Mouse (Mus musculus) neural tube, embryonic 10.5 days (tissue): ENCODE results near the gene Btbd2.
A peak's percentile ranks its signal among the peaks of the same experiment; 100 is the strongest.

ENCODE experiments used
- DNase-seq: peaks from one replicate; pipeline ENCODE4 v3.0.0-alpha.2; 2017; ENCODE audit warnings: low spot score; ENCODE audit errors: extremely low spot score

Btbd2 gene

DNA sequence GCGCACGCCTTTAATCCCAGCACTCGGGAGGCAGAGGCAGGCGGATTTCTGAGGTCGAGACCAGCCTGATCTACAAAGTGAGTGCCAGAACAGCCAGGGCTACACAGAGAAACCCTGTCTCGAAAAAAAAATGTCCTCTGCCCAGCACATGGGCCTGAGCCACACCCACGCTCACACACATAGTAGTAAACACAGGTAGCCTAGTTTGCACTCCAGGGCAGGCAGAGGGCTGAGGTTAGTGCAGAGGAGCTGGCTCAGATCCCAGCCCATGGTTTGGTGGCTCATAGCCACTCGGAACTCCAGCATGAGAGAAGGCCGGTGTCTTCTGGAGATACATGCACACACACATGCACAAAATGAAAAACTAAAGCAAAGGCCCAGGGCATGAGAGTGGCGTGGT lies 9.9 kb downstream of the Btbd2 start:
- no peak for DNase-seq

- DNase-seq, result no peak
Measured at GRCm38 (mm10) chr10:80635345-80635744, 21.5 kb downstream of the Btbd2 start.

- DNase-seq, result no peak
Measured at GRCm38 (mm10) chr10:80628925-80629324, 27.9 kb downstream of the Btbd2 start.

GRCm38 (mm10) chr10:80627685-80628084 lies 29.2 kb downstream of the Btbd2 start:
- DNase-seq, result no peak

- DNase-seq, result no peak
Measured at GRCm38 (mm10) chr10:80625764-80626163, 31.1 kb downstream of the Btbd2 start.

GRCm38 (mm10) chr10:80623457-80624191 lies 33.2 kb downstream of the Btbd2 start:
- peak; percentile 65 for DNase-seq

DNA sequence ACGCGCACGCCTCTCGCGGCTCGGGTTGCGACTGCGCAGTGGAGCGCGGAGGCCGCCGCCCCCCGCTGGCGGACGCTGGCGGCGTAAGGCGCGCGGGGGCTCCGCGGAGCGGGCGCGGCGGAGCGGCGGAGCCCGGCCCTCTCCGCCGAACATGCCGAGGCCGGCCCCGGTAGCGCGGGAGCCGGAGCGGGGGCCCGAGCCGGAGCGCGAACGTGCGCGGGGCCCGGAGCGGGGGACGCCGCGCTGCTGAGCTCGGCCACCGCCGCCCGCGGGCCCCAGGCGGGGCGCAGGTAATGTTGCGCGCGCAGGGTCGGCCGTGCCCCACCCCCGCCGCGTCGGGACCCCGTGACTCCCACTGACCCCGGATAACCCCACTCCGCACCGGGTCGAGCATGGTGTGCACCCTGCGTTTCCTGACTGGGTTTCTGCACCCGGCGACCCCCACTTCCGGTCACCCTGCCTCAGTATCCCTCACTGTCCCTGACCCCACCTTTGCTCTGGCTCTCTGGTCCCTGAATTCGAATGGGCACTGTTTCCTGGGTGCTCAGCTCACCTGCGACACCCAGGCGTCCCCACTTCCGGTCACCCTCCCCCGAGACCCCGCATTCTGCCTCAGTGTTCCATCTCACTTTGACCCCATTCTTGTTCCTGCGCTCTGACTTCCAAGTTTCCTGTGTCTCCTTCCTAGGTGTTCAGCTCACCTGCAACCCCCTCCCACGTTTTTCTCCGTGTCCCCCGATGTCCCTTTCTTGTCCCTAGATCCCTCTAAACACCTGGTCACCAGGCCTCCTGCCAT lies 34.0 kb downstream of the Btbd2 start, which contains the start of gene Csnk1g2:
Csnk1g2 (plus strand) TSS at position 178 of the 796 bp plus-strand sequence.
- no peak for DNase-seq

DNA sequence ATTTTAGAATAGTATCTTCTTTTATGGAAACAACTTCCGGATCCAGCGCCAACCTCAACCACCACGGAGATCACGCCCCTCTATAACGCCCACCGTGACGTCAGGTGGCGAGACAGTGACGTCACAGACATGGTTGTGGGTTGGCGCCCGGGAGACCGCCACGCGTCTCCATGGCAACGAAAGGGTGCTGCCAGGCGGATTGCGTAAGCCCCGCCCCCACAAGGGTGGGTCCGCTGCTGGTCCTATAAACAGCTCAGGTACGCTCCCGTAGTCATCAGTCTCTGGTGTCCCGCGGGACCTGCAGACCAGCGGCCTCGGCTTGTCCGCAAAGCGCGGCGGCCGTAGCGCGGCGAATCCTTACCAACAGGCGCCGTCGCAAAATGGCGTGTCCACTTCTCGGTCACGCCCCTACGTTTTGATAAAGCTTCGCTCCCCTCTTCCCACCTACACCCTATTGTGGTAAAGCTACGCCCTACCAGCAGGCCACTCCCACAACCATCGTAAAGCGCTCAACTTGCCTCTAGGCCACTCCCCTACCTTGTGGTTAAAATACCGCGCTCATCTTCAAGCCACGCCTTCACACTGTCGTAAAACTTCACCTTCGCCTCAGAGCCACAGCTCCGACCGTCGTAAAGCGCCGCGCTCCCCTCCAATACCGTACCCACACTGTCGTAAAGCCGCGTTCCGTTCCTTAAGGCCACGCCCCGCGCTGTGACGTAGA lies 34.8 kb downstream of the Btbd2 start:
- peak; percentile 100 for DNase-seq

DNA sequence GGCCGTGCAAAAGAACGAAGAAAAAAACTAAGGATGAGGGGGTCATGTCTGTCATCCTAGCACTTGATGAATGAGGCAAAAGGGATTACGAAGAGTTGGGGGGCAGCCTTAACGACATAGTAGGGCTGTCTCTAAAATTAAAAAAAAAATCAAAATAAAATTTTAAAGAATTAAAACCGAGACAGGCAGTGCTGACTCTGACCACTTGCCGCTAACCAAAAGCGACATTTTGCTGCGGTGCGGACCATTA lies 35.3 kb downstream of the Btbd2 start:
- DNase-seq, result no peak

GRCm38 (mm10) chr10:80620796-80621689 lies 35.8 kb downstream of the Btbd2 start:
- no peak for DNase-seq

- DNase-seq, result no peak
Measured at GRCm38 (mm10) chr10:80620365-80620764, 36.5 kb downstream of the Btbd2 start.

GRCm38 (mm10) chr10:80619465-80620244 lies 37.2 kb downstream of the Btbd2 start:
- DNase-seq, result no peak

GRCm38 (mm10) chr10:80618181-80618580 lies 38.7 kb downstream of the Btbd2 start:
- no peak for DNase-seq

GRCm38 (mm10) chr10:80614351-80614750 lies 42.5 kb downstream of the Btbd2 start:
- DNase-seq, result no peak

GRCm38 (mm10) chr10:80613821-80614220 lies 43.0 kb downstream of the Btbd2 start:
- DNase-seq, result no peak

DNA sequence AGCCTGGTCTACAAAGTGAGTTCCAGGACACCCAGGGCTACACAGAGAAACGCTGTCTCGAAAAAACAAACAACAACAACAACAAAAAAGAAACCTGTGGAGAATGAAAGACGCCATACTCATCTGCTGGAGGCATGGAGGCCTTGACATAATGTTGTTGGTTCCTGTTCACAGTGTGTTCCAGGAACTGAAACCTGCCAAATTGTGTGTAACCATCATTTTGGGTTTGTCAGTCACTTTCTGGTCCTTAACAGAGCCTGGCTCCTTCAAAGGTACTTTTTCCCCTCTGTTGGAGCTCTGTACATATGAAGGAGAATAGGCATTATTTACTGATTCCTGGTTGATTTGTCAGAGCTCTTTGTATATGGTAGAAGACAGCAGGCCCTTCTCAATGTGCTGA lies 45.0 kb downstream of the Btbd2 start:
- DNase-seq, result no peak

- peak; percentile 41 for DNase-seq
Measured at GRCm38 (mm10) chr10:80611024-80611423, 45.8 kb downstream of the Btbd2 start.

GRCm38 (mm10) chr10:80610116-80610785 lies 46.6 kb downstream of the Btbd2 start:
- no peak for DNase-seq

DNA sequence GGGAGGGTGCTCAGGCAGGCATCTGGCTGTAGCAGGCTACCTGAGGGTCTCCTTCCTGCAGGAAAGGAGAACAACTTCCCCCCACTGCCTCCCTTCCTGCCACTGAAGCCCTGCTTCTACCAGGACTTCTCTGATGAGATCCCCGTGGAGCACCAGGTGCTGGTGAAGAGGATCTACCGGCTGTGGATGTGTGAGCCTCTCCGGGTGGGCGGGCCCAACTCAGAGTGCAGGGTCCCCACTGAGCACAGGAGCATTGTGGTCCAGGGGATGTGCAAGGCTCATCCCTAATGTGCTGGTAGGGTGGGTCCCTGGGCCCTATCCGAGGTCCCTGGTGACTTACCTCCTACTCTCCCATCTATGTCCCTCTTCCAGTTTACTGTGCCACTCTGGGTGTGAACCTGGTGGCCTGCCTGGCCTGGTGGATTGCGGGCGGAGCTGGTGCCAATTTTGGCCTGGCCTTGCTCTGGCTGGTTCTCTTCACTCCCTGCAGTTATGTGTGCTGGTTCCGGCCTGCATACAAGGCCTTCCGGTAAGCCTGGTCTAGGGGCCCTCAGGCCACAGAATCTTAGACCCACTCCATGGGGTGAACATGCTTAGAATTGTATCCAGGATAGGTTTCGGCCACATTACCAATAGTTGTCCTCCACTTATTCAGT lies 47.5 kb downstream of the Btbd2 start:
- DNase-seq, result no peak
